Mouse (Mus musculus): ENCODE measurements around the gene Wnt5b.
"Not testable (repeated sequence)": the region's sequence is repeated elsewhere in the genome, so short reads cannot be mapped to it uniquely, and the experiment has no call there.

Gene Wnt5b

DNA sequence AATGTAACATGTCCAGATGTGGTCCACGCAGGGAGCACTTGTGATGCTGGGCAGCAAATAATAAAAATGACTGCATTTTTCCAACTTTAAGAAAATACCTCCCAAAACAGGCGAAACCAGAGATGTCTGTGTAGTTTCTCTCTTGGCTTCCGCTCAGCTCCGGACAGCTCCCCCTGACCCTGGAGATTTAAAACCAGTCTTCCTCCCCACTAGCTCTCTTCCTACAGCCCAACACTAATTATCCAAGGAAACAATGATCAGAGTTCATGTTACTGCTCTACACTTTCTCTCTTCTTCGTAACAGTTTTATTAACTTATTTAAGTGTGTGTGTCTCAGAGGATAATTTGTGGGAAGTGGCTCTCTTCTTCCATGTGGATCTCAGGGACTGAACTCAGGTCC is 83.8 kb downstream of the Wnt5b start:
- DNase-seq (ENCODE audit: inconsistent age in 2 of 2, low spot score in 1 of 2), result no peak

DNA sequence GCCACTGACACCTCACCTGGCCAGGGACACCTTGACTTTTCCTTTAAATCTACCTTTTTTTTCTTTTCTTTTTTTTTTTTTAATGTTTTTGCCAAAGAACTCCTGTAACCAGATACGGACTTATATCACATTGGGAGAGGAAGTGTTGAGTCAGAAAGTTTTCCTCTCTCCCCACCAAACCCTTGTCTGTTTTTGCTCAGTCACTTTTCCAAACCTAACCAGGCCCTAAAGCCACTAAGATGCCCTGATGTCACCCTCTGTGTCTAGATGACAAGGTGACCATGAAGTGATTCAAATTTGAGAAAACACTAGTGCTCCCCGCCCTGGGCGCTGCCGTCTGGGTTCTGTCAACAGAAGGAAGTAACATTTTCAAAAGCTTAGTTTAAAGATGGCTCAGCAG is 85.1 kb downstream of the Wnt5b start:
- no peak for DNase-seq (ENCODE audit: inconsistent age in 2 of 2, low spot score in 1 of 2)

DNA sequence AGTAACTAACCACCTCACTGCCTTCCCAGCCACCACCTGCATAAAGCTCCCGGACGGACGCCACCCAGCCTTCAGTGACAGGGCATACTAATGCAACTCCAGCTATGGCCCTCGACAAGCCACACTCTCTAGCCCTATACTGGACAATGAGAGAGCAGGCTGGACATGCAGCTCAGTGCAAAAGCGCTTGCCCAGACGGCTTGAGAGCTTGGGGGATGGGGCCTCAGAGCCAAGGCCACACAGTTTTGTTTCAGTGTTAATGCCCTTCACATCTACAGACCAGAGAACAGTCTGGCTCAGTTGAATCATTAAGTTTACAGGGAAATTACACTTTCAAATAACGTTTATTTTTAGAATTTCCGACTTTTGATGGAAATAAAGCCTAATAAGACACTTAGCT is 86.0 kb downstream of the Wnt5b start:
- DNase-seq (ENCODE audit: inconsistent age in 2 of 2, low spot score in 1 of 2), result peak in 1 of 2 experiments; percentile 60

DNA sequence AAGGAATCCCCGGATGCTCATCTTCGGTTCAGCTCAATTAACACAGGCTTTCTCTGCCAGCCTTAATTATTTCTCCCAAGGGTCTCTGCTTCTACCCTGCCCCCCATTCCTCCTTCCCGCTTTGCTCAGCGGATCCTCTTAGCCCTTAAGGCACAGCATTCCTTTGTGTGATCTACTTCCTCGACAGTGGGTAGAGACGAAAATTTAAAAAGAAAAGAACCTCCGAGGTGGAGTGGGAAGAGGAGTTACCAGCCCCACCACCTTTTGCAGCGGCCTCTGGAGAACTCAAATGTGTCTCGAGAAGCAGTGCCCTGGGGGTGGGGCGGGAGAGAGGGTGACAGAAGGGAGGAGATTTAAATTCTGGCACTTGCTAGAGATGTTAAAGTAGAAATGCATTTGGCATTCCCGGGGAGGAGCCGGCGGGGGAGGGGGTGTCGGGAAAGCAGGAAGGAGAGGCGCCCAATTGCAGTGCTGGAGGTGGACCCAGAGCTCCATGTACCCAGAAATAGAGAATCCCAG is 92.1 kb downstream of the Wnt5b start:
- peak; percentile 53 to 76 for DNase-seq (ENCODE audit: inconsistent age in 2 of 2, low spot score in 1 of 2)

DNA sequence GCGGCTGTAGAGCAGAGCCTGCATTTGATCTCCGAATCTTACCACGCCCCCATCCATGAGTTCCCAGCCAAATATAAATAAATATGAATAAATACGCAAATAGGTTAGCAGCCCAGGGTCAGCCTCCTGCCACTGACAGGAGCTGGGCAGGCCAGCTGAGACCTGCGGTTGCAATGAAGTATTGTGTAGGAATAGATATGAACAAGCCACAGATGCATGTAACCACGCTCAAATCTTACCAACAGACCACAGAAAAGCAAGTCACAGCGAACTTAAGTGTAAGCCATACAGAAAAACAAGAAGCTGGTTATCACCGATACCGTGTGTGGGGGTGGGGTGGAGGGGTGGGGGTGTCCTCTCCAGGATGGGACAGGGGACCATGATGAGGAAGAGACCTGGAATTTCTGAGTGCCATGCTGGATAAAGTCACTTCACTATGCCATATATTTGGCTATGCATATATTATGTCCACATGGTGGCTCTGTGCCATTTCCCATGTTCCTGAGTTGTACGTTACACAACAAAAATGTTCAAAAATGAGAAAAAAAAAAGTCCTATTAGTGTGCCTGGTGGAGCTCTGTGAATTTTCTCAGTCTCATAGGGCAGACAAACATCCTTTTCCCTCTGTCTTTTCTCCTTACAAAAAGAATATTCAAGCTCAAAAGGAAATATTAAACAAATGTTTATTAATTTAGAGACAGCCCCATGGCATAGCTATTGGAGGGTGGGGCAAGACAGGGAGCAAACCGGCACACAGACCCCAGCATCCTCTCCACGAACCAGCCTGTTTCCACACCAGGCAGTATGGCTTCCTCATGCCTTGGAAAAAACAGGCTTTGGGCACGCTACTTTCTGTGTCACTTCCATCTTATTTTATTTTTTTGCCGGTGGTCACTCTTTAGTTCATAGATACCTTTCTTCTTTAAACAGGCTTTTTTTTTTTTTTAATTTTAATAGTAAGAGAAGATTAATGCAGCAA is 92.9 kb downstream of the Wnt5b start:
- no peak for DNase-seq (ENCODE audit: inconsistent age in 2 of 2, low spot score in 1 of 2)

DNA sequence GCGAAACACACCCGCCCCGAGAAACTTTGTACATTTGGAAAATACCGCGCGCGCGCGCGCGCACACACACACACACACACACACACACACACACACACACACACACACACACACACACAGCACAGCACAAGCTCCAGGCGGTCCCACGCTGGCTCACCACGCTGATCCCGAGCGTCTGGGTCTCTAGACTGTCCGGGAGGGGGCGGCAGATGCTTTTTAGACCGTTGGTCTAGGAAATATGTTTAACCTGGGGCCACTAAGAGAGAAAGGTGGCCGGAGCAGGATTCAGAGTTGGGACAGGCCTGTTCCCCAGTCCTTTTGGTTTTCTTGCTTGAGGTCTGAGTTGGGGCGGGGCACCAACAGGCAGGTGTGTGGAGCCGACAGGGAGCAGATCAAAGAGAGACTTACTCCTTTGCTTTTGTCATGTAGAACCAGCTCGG is 95.1 kb downstream of the Wnt5b start:
- peak; percentile 81 to 87 for DNase-seq (ENCODE audit: inconsistent age in 2 of 2, low spot score in 1 of 2)

DNA sequence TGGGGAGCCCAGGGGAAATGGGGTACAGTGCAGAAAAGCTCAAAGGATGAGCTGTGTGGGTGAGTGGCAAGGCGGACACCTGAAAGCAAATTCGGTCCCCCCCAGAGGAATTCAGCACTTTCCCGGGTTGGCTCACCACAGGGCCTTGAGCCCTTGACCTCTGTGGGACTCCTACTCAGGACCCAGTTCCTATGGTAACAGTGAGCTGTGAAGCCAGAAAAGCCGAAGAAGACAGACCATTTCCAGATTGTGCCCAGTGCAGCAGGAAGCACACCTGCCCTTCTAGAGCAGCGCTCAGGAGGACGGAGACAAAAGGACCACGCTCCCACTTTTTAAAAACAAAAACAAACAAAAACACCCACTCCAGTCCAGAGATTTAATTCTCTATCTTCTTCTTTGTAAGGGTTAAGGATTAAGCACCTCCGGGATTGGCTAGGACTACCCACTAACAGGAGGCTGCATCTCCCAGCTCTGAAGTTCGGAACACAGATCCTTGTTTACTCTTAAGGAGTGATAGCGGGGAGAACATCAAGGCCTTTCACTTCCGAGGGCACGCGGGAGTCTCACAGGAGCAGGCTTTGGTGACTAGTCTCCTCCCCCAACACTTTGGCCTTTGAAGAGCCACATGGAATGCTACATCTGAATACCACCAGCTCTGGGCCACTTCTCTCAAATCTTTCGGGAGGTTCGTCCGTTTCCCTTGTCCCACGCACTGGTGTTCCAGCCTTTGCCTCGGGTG is 95.7 kb downstream of the Wnt5b start:
- DNase-seq (ENCODE audit: inconsistent age in 2 of 2, low spot score in 1 of 2), result peak; percentile 58 to 80

DNA sequence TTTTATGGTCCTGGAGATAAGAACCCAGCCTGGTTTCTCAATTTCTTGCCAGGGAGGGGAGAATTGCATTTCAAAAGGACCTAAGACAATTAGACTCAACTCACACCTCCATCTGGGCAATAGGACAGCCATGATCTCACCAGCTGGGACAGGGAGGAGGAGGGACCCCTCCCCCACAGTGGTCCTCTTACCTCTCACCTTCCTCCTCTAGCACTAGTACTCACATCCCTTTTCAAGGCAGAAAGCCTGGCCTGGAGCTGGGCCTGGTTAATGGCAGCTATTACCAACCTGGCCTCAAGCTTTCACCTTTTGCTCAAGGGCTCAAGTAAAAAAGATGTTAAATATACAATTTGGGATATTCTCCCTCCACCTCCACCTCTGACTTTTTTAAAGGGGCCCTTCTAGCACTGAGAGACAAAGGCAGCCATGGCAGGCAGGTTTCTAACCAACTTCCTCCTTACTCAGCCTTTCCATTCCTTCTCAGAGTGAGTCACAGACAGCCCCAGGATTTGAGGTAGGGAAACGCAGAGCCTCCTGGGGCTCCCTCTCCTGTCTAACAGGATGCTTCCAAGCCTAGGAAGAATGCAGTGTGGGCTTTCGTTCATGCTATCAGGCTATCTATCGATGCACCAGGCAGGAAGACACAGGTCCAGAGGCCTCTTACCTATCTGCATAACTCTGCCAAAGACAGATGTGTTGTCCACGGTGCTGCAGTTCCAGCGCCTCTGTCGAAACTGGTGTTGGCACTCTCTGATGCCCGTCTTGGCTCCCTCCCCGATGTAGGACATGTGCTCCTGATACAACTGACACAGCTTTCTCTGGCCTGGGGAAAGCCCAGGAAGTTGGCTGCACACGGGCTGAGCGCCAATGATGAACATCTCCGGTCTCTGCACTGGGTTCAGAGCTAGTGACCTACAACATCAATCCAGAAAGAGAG is 98.2 kb downstream of the Wnt5b start:
- peak in 1 of 2 experiments; percentile 67 for DNase-seq (ENCODE audit: inconsistent age in 2 of 2, low spot score in 1 of 2)

DNA sequence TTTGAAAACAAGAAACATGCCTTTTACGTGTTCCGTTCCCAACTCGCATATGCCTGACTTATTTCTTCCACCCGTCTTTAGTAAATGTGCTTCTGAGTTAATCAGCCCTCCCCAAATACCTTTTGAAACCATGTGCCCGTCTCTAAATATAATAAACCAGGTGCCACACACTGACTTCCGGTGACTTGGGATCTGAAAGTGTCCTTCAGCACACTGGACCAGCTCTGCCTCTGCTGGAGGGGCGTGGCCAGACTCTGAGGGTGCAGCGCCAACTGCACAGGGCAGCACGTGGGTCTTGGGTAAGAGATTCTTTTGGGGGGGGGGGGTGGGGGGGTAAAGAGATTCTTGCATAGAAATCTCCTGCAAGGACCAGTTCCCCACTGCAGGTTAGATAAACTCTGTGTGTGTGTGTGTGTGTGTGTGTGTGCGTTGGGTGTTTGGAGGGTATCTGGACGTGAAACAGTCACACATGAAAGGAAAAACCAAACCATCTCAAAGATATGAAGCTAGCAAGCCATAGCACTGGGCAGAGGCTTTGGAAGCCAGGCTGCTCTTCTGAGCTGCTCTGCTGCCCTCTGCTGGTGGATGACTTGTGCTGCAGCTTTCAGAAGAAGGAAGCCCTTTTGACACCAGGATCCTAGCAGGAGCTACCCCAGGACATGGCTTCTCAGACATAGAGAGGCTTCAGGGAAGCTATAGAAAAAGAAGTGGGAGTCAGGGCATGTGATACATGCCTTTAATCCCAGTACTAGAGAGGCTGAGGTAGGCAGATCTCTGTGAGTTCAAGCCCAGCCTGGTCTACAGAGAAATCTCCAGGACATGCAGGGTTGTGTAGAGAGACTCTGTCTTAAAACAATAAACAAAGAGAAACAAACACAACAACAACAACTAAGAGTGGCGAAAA is 100.2 kb downstream of the Wnt5b start:
- DNase-seq (ENCODE audit: inconsistent age in 2 of 2, low spot score in 1 of 2), result peak; percentile 83 to 93

DNA sequence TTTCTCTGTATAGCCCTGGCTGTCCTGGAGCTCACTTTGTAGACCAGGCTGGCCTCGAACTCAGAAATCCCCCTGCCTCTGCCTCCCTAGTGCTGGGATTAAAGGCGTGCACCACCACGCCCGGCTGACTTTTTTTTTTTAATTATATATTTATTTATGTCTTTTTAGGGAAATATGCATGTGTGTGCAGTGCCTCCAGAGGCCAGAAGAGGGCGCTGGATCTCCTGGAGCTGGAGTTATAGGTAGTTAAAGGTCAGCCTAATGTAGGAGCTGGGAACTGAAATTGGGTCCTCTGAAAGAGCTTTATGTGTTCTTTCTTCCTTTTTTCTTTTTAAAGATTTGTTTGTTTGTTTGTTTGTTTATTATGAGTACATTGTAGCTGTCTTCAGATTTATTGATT is 101.4 kb downstream of the Wnt5b start:
- not testable (repeated sequence) for DNase-seq (ENCODE audit: inconsistent age in 2 of 2, low spot score in 1 of 2)

DNA sequence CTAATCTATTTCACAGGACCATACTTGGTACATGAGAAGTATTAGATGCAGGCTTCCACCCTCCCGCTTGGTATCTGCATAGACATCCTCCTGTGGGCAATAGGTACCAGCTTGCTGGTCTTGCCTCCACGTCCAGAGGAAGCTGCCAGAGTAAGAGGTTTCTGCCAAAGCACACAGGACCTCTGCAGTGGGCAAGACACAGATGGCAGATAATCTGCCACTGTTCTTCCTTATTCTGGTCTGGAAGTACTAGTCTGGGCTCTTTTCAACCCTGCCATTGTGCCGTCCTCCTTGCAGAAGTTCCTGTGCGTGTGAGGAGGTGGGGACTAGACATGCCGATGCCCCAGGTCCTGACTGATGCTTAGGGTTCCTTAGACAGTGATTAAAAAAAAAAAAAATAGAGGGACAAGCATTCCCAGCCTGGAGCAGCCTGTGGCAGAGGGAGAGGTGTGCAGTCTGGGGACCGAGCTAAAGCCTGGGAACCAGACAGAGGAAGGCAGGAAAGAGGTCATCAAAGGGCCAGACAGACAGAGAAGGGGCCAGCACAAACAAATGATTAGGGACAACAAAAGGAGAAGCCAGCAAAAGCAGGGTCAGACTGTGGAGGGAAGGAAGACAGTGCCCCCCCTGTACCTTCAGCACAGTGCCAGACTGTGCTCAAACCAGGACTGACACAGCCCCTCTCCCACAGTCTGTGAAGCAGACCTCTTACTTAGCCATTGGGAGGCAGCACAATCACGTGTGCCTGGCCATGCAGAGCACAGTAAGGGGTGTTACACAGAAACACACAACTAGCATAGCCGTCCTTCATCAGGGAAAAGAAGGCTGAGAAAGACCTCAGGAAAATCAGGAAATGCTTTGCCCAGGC is 106.0 kb downstream of the Wnt5b start:
- DNase-seq (ENCODE audit: inconsistent age in 2 of 2, low spot score in 1 of 2), result no peak

DNA sequence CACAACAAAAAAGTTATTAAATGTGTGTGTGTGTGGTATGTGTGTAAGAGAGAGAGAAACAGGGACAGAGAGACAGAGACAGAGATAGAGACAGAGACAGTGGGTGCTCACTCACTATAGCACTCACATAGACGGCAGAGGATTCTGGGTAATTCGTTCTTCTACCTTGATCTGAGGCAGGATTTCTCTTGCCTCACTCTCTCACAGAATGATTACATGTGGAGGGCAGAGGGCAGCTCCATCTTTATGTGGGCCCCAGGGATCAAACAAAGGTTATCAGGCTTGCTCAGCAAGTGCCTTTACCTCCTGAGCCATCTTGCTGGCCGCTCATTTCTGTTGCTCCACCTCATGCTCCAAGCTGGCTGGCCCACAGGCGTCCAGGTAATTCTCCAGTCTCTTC is 109.8 kb downstream of the Wnt5b start:
- no peak for DNase-seq (ENCODE audit: inconsistent age in 2 of 2, low spot score in 1 of 2)

DNA sequence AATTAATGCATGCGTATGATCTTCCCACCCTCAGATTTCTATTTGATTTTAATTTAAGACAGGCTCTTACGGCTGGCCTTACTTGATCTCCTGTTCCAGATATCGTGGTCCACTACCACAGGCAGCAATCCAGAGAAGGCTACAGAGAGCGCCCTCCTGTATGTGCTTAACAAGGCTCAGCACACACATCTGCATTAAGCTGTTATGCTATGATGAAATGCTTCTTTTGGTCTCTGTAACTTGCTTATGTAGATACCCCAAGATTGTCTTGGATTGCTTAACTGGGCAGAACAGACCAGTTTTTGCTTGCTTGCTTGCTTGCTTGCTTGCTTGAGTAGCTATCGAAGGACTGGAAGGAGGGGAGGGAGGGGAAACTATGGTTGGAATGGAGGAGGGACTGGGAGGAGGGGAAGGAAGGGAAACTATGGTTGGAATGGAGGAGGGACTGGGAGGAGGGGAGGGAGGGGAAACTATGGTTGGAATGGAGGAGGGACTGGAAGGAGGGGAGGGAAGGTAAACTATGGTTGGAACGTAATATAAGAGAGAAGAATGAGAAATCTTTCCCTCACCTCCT is 112.3 kb downstream of the Wnt5b start:
- DNase-seq (ENCODE audit: inconsistent age in 2 of 2, low spot score in 1 of 2), result no peak

DNA sequence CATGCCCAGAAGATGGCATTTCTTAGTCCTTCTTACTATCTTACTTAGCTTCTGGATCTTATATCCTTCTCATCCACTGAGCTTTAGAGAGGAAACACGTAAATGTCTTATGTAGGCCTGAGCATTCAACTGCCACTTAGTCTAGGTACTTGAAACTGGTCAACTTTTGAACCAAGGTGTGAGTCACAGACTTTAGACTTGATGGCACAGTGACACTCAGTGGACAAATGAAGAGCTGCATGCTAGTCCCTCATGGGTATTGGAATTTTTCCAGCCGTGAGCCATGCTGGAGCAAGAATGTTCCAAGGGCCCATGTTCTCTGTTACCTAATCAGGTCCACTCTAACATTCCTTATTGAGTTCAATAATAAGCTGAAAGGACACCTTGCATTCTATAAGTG is 113.6 kb downstream of the Wnt5b start:
- DNase-seq (ENCODE audit: inconsistent age in 2 of 2, low spot score in 1 of 2), result peak; percentile 76 to 95

DNA sequence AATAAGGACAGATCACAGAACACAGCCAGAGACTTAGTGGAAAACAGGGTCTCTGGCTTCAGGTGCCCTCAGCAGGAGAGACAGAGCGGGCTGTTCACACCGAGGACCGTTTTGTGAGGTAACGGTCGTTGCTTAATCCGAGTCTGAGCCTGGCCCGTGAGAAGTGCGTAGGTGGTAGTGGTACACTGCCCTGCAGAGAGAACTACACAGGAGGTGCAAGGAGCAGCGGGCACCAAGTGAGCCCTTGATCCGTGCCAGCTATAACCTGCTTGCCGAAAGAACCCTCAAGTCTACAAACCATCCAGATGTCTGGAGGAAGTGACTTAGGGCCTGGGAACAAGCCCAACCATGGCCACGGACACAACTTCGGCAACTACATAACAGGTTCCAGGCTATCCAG is 114.8 kb downstream of the Wnt5b start:
- DNase-seq (ENCODE audit: inconsistent age in 2 of 2, low spot score in 1 of 2), result no peak

DNA sequence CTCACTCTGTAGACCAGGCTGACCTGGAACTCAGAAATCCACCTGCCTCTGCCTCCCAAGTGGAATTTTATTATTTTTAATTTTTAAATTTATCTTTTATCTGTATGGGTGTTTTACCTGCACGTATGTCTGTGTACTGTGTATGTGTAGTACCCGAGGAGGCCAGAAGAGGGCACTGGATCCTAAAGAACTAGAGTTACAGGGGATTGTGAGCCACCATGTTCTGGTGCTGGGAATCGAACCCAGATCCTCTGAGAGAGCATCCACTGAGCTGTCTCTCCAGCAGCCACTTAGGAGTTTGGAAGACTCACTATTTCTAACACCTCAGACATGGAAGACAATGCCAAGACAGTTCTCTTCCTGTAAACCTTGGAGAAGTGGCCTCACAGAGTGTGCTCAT is 115.5 kb downstream of the Wnt5b start:
- DNase-seq (ENCODE audit: inconsistent age in 2 of 2, low spot score in 1 of 2), result peak in 1 of 2 experiments; percentile 66

DNA sequence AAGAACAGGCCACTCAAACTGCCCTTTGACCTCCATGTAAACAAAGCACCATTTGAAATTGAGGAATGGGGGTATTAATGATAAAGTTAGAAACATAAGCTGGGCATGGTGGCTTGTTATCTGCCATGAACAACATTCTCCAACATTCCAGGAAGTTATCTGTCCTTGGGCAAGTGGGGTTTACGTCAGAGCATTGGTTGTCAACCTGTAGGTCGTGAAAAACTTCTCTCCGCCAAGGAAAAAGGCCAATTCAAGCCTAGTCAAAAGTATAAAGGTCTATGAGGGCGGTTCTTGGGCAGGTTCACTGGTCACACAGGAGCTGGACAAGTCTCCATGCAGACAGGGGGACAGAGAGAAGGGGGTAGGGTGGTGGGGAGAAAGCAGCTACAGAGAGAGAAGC is 123.1 kb downstream of the Wnt5b start:
- DNase-seq (ENCODE audit: inconsistent age in 2 of 2, low spot score in 1 of 2), result peak in 1 of 2 experiments; percentile 70

DNA sequence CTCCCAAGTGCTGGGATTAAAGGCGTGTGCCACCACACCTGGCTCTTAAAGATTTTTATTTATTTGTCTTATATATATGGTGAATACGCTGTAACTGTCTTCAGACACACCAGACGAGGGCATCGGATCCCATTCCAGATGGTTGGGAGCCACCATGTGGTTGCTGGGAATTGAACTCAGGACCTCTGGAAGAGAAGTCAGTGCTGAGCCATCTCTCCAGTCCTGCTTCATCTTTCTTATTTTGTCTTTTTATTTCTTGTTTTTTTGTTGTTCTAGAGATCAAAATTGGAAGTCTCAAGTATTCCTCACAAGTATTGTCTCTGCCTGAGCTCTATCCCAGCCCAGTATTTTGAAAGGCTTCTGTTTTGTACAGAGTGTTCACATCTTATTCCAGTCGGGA is 123.8 kb downstream of the Wnt5b start:
- DNase-seq (ENCODE audit: inconsistent age in 2 of 2, low spot score in 1 of 2), result no peak

All from adrenal gland, adult (tissue).